Mouse (Mus musculus) c-Kit-positive CD71-positive TER-119-negative erythroid progenitor cells, embryonic 14.5 days (primary cell): Measurements from ENCODE around the gene Ufm1.

Source experiments
- DNase-seq: peaks from one replicate; pipeline ENCODE4 v3.0.0-alpha.2; 2013; ENCODE audit warnings: low read depth

Ufm1 gene

DNA sequence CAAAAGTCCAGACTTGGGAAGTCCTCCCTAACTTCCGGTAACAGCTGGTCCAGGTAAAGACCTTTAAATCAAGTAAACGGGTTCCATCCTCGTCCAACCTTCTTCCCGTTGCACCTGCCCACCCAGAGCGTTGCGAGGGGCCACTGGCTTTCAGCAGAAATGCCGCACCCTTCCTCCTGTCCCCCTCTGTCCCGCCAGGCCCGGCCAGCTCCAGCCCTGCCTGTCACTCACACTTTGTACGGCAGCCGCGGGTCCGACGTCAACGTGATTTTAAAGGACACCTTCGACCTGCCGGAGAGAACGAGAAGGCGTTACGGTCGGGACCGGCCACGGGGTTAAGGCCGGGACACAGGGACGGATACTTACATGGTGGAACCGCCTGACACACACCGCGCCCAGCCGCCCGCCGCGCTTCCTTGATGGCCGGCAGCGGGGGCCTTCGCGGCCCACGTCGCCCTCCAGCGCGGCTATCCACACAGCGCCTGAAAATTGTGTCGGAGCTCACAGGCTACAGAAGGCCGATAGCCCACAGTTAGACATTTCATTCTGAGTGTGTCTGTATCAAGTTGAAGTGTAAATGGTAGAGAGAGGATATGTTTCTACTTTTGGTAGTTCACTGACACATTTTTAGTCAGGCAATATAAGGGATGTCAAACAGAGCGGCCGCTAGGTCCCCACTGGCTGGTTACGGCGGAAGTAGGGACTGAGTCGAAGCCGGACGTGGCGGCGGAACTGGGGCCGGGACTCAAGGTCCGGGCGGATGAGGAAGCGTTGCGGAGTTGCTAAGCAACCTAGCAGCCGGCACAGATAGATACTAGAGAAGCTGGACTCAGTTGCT lies at the start of gene Ufm1:
Gene Ufm1, minus strand, starts transcription at position 448 of the 838 bp plus-strand sequence.
- DNase-seq: peak; percentile 90

DNA sequence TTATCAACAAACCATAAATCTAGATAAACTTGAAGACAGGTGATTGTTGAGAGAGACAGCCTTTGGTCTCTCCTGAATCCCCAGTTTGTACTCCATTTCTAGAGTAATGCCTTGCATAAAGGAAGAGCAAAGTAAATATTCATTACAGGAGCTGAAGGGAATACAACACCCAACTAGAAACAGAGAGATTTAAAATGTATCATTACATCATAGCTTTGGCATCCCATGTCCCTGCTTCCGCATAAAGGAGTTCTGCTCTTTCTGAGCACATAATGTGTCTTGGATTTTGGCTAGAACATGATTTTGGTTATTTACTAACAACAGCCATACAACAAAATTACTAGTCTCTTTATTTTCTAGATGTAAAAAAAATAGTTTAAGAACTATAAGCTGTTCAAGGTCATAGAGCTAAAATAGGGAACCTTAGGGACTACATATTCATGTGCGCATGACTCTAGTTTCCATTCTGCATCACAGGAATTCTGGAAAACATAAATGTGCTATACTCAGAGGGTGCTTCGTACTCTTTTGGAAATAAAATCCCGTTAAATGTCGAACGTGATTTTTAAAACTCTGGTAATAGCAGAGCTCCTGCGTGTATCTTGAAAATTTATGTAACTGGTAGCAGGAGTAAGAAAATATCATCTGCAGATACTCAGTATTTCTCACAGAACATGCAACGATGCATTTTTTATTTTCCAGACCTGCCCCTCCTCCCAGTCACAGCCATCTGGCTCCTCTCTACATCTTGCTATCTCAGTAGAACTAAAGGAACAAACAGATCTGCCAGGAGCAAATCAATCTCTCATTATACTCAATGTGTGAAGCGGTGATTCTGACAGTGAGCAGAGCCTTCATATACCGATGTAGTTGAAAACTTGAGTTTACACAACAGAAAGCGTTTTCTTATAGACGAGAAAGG lies 27.2 kb upstream of the Ufm1 start:
- no peak for DNase-seq

DNA sequence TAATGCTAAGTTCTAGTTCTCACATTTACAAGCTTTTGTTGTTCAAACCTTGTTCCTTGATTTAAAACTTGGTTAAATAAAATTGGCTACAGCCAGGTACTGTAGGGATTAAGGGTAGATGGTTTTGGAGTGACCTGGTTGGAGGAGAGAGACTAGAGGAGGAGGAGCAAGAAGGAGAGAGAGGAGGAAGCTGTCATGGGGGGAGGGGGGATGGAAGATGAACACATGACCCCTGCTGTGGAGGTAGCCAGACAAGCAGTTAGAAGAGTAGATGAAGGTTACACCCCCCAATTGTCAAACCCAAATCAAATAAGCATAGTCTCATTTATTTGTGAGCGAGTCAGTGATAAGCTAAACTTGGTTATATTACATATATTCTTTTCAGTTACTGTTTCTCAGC lies 8.0 kb upstream of the Ufm1 start:
- no peak for DNase-seq

DNA sequence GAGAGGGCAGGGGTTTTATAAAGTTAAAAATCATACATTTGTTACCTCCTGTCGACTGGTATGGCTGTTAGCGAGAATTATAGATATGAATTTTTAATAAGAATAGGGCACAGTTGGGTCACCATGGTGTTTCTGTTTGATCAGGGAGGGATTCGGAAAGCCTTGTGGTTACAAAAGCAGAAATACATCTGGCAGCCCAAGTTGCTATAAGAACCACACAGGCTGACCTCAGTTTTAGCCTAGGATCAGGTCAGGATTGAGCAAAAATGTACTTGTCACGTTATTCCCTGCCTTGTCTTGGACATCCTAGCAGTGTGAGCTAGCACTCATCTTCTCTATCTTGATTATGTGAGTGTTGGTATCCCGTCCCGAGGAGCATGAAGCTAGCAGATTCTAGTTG lies 6.9 kb upstream of the Ufm1 start:
- no peak for DNase-seq

DNA sequence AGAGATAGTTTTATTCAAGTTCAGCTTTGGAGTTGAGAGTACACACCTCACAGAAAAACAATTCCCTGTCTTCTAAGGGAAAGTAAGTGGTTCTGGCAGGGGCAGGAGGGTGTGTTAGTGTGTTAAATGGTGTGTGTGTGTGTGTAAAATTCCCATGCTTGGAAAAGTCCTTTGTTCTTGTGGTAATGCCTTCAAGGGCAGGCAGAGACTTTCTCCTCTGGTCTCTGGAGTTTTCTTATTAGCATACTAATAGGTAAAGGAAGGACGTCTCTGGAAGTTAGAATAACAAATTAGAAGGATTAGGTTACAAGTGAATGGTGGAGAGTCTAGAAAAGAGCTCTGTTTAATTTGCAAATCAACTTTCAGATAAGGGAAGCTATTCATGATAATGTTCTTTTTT lies 5.6 kb upstream of the Ufm1 start:
- DNase-seq: no peak

DNA sequence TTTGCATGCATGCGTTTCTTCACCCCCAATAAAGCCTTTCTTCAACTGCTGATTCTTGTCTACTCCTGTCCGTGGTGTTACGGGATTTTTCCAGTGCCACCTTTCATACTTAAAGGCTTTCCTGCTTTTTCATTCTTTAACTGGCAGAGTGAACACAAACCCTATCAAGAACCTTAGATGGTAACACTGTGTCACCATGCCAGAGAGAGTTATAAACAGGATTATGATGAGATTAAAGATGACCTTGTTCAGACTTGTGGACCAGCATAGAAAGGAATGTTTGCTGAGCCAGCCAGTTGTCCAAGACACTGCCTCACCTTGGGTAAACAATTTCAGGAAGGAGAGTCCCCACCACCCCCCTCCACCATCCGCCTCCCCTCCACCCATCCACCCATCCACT lies 4.6 kb upstream of the Ufm1 start:
- no peak for DNase-seq

DNA sequence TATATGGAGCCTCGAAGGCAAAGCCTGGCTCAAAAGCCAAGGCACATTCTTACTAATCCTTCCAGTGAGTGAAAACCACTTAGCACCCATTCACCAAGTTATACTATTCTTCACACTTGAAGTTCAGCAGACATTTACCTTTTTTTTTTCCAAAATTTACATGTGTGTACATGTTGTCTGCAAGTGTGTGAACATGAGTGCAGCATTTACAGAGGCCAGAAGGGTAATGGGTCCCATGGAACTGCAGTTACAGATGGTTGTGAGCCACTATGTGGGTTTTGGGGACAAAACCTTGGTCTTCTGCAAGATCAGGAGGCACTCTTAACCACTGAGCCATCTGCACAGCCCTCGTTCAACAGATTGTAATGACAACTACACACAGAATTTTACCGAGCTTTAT lies 8.8 kb downstream of the Ufm1 start:
- DNase-seq: no peak

DNA sequence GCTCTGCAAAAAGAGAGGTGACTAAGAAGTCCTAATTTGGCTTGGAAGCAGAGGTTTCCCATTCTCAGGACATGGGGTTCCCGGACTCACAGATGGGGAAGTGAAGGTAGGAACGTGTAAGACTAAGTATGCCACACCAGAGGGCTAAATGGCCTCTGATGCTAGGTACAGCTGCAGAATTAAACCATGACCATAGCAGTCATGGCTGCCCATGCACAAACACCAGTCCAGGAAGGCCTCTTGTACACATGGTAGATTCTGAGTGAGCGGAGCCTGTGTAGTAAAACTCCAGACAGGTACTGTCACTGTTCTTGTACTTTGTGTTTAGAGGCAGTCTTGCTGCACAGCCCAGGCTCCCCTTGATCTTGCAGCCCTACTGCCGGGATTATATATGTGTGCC lies 9.4 kb downstream of the Ufm1 start:
- DNase-seq: no peak

DNA sequence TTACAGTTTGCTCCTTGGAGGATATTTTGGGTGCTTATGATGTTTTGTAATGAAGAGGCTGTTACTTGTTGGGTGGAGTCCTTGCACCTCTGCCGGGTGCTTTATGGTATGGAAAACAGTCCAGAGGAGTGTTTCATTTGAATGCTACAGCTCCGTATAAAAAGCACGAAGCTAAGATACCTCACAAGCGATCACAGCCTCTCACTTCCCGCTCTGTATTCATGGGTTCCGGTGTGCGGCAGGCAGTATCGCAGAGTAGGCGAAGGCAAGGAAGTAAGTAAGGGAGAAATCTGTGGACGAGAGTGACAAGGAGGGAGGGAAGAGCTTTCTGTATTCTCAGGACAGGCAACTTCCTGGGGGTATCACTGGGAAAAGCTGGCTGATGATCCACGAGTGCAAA lies 15.4 kb downstream of the Ufm1 start:
- no peak for DNase-seq

DNA sequence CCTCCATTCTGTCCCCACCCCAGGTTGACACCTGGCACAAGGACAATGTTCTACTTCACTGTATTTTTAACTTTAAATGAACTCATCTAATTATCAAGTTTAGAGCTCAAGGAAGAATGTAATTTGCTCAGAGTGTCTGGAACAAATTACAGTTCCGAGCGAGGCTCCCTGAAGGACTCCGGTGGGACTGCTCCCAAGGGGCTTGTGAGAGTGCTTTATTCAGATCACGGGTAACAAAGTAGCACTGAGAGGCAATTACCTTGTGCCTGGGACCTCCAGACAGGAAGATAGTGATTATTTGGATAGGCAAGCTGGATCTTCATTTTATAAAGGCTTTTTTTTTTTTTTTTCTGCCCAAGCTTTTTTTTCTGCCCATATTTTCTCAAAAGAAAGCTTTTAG lies 15.9 kb downstream of the Ufm1 start:
- DNase-seq: no peak

DNA sequence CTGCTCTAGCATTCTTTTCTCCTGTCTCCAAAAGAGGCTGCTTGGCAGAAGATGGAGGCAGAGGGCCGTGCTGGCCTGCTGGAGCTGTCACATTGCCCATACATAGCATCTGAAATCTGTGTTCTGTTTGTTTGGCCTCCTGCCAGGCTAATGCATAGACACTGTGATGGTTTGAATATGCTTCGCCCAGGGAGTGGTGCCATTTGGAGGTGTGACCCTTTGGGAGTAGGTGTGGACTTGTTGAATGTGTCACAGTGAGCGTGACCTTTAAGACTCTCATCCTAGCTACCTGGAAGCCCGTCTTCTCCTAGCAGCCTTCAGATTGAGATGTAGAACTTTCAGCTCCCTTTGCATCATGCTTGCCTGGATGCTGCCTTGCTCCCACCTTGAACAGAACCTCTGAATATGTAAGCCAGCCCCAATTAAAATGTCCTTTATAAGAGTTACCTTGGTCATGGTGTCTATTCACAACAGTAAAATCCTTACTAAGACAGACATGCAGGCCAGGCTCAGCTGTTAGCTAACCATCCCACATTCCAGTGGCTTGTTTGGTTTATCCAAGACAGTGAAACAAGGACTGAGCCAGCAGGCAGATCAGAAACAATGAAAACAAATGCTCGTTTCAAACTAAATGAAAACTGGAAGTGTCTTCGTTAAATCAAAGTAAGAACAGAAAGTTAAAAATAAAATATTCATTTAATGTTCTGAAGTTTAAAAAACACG lies 17.3 kb downstream of the Ufm1 start:
- DNase-seq: no peak

DNA sequence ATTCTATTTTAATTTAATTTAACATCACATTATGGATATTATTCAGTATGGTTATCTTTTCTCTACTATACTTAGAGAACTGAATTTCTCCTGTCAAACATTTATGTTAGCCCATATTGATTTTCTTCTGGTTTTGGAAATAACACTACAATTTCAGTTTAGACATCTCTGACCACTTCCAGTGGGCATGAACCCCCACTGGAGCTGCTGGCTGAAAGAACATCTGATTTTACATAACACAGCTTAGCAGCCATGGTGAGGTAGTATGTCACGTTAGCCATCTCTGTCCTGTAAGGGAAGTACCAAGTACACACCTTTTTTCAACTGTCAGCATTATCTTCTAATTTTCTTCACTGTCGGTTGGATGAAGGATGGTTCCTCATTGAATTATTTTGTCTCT lies 18.8 kb downstream of the Ufm1 start, which contains the start of gene Gm10985:
Gene Gm10985, plus strand, starts transcription at position 301 of the 400 bp plus-strand sequence.
- DNase-seq: no peak

DNA sequence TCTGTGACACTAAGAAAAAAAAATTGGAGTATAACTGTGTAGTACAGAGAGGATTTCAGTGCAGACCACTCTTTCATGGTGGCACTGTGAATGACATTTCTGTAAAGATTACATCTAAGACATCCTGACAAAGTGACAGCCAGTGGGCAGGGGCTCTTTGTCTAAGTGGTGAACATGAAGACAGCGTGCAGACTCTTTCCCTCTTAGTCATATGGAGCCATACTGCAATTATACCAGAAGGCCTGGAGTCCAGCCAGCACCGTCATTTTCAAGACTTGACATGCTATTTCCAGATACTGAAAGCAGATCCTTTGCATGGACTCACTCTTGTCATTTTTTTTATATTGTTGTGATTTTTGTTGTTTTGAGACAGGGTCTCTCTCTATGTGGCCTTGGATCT lies 29.4 kb downstream of the Ufm1 start:
- no peak for DNase-seq

DNA sequence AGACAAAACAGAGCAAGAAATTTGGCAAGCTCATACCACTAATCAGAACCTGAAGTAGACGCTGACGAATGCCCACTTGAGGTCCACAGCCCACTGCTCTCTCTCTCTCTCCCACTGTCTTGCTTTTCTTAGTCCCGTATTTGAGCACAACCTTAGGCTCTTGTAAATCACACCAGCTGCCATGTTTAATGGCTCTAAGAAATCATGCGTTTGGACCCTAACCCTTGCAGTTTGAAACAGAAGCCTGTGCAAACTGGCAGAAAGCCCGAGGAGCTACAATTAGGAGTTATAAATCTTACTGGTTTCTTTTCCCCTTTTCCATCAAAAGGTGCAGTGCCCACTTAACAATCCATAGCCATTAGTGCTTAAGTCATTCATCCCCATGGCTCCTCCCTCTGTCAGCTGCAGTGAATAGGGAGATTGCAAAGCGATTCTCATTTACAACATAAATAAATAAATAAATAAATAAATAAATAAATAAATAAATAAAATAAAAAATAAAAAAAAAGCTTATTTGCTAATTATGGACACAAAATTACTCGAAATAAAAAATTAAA lies 50.1 kb downstream of the Ufm1 start:
- DNase-seq: no peak
